Comparison of ENCODE assay signal across 9 mouse cellular contexts in genomic region chr14:28508288-28509258, GRCm38 (mm10). TPM values are rescaled to one million over a fixed set of nuclear protein-coding genes. Genes with fewer than 3 reads are reported as not detected.
DNase-seq lines count a peak whose midpoint lies in the region; ATAC-seq lines count a peak whose summit lies in the region.
"Had no signal": no experiment of that assay in that cellular context is flagged by ENCODE, and none has a peak within 500 bp of the region (broad histone marks: within the 10 kb centered on the region; RNA-seq: fewer than 3 reads in every experiment).

No protein-coding gene starts in this region.

- peak overlapping the region; percentile 57 for H3K4me3 ChIP-seq in heart, embryonic 16.5 days (ENCODE audit: low read length)
- peak overlapping the region; percentile 78 for H3K4me3 ChIP-seq in hindbrain, embryonic 11.5 days (ENCODE audit: low read depth, low read length)
- peak overlapping the region; percentile 41 for H3K4me3 ChIP-seq in midbrain, embryonic 16.5 days (ENCODE audit: low read depth, low read length)

- no peak for ATAC-seq in heart, embryonic 16.5 days (replicated peaks; ENCODE audit: extremely low read depth, insufficient read depth, low FRiP score)
- no peak for ATAC-seq in hindbrain, embryonic 11.5 days (ENCODE audit: low FRiP score)
- no peak for ATAC-seq in midbrain, embryonic 16.5 days

- H3K9me3 ChIP-seq in heart, embryonic 16.5 days (replicated peaks; ENCODE audit: control insufficient read depth, low read length): no peaks in the 10 kb centered on the region
- H3K9me3 ChIP-seq in hindbrain, embryonic 11.5 days (ENCODE audit: control insufficient read depth, low read length): no peaks in the 10 kb centered on the region
- no peaks in the 10 kb centered on the region for H3K9me3 ChIP-seq in midbrain, embryonic 16.5 days (replicated peaks; ENCODE audit: control insufficient read depth, low read length, poor library complexity, severe bottlenecking)

- H3K27me3 ChIP-seq in heart, embryonic 16.5 days (ENCODE audit: control insufficient read depth, insufficient read depth, low read length): peaks cover 18% of the 10 kb centered on the region
- H3K27me3 ChIP-seq in hindbrain, embryonic 11.5 days (ENCODE audit: control insufficient read depth, insufficient read depth, low read length): peaks cover 4% of the 10 kb centered on the region
- peaks cover 19% of the 10 kb centered on the region for H3K27me3 ChIP-seq in midbrain, embryonic 16.5 days (ENCODE audit: control insufficient read depth, insufficient read depth, low read depth, low read length)
- H3K27me3 ChIP-seq: CH12.LX had no signal

- no peak for DNase-seq in heart, postnatal 14 days
- DNase-seq in embryo, embryonic 10 days (ENCODE audit: low spot score): peak; percentile 45
- peak; percentile 58 for DNase-seq in hindbrain, embryonic 11.5 days (ENCODE audit: low spot score)
- no peak for DNase-seq in right cerebral cortex, postnatal 14 days
- no peak for DNase-seq in frontal cortex, postnatal 14 days (ENCODE audit: low spot score in 2 of 2)
- no peak for DNase-seq in spleen, adult 18-20 months

- peak overlapping the region; percentile 90 for H3K4me2 ChIP-seq in heart, embryonic 16.5 days (ENCODE audit: low read depth, low read length)
- H3K4me2 ChIP-seq in hindbrain, embryonic 11.5 days (replicated peaks; ENCODE audit: low read depth, low read length): peak overlapping the region; percentile 87
- H3K4me2 ChIP-seq in midbrain, embryonic 16.5 days (ENCODE audit: low read length): peak overlapping the region; percentile 89

- peaks cover 13% of the 10 kb centered on the region for H3K4me1 ChIP-seq in heart, embryonic 16.5 days (ENCODE audit: control insufficient read depth, insufficient read depth, low read length)
- peaks cover 12% of the 10 kb centered on the region for H3K4me1 ChIP-seq in hindbrain, embryonic 11.5 days (replicated peaks; ENCODE audit: control insufficient read depth, insufficient read depth, low read length)
- H3K4me1 ChIP-seq in midbrain, embryonic 16.5 days (ENCODE audit: control insufficient read depth, insufficient read depth, low read length): peaks cover 53% of the 10 kb centered on the region

- 27% methylated on average over 27 of the region's 27 CpGs for WGBS in heart, embryonic 16.5 days
- 9% methylated on average over 27 of the region's 27 CpGs for WGBS in hindbrain, embryonic 11.5 days
- 13% methylated on average over 27 of the region's 27 CpGs for WGBS in midbrain, embryonic 16.5 days

- no peak overlapping the region for H3K27ac ChIP-seq in heart, embryonic 16.5 days (ENCODE audit: low read length)
- H3K27ac ChIP-seq in hindbrain, embryonic 11.5 days (ENCODE audit: low read depth, low read length): peak overlapping the region; percentile 88
- H3K27ac ChIP-seq in midbrain, embryonic 16.5 days (ENCODE audit: low read length): no peak overlapping the region

- intact Hi-C loops in heart, postnatal 14 days (cut with DNase I): loop anchor here (5.0 kb wide), 3 partner anchors 226 to 584 kb away; no protein-coding TSS in a partner anchor

- H3K9ac ChIP-seq in heart, embryonic 16.5 days (ENCODE audit: low read length): peak overlapping the region; percentile 69
- H3K9ac ChIP-seq in hindbrain, embryonic 11.5 days (ENCODE audit: low read depth, low read length): peak overlapping the region; percentile 69
- no peak overlapping the region for H3K9ac ChIP-seq in midbrain, embryonic 16.5 days (ENCODE audit: low read depth, low read length)

- H3K36me3 ChIP-seq in heart, embryonic 16.5 days (ENCODE audit: control insufficient read depth, insufficient read depth): no peaks in the 10 kb centered on the region
- no peaks in the 10 kb centered on the region for H3K36me3 ChIP-seq in hindbrain, embryonic 11.5 days (ENCODE audit: control insufficient read depth, insufficient read depth, low read length)
- H3K36me3 ChIP-seq in midbrain, embryonic 16.5 days (ENCODE audit: control insufficient read depth, insufficient read depth, low read length): no peaks in the 10 kb centered on the region

RNA-seq across cellular contexts. Expression of gene Wnt5a, which starts 4.0 kb away (rescaled TPM):
- 9.3 and 9.8 TPM in 2 replicates for polyA plus RNA-seq in heart, embryonic 16.5 days (2015; fragmentation: Nextera tagmentation; extraction: Ambion mirVana)
- 10 to 100 TPM; 11.4 to 12.4 TPM for total RNA-seq in heart, postnatal 14 days (2021)
- polyA plus RNA-seq in hindbrain, embryonic 11.5 days (2014; fragmentation: Nextera tagmentation; extraction: Ambion mirVana): 49.1 and 49.6 TPM in 2 replicates
- 13.4 and 13.8 TPM in 2 replicates for polyA plus RNA-seq in midbrain, embryonic 16.5 days (2015; fragmentation: Nextera tagmentation; extraction: Ambion mirVana)
- total RNA-seq: CH12.LX had no signal

Comparison
In these comparisons a context has a peak if more than half of its experiments do, and no peak if none do; other contexts are left out.
1. DNase-seq: peak in embryo, embryonic 10 days (single experiment) and hindbrain, embryonic 11.5 days (single experiment); none in heart, postnatal 14 days (0 of 2), right cerebral cortex, postnatal 14 days (single experiment), frontal cortex, postnatal 14 days (0 of 2) and spleen, adult 18-20 months (0 of 2).
2. Peak in every context shown above with its lines, with median percentiles within 50 percentile points of each other: H3K4me2 ChIP-seq and H3K4me3 ChIP-seq.